Mouse (Mus musculus) heart, postnatal 10 days (tissue): ENCODE data around the gene Commd7. TPM values are rescaled to one million over a fixed set of nuclear protein-coding genes. Genes with fewer than 3 reads are reported as not detected.

Experiments used
- total RNA-seq, 2 experiments: library from RNA; stranded (reverse); gene quantifications; 2 replicates each; pipeline ENCODE4 v1.2.3; 2021

The Commd7 gene
- total RNA-seq, 2 experiments from 2014 or later: 20.1 to 24.2 TPM

Other genes starting within 250 kb of the Commd7 start
- not detected for gene 4930404H24Rik, start 140.0 kb downstream of the Commd7 start, total RNA-seq
- 10 to 100 TPM in 1 of 2 experiments, 1 to 10 TPM in 1; 9.5 to 10.4 TPM for gene Nol4l, start 102.8 kb downstream of the Commd7 start, total RNA-seq
- gene Dnmt3b, start 16.7 kb upstream of the Commd7 start, total RNA-seq: 1 to 10 TPM; 2.4 to 2.6 TPM
- not detected for gene Dnmt3c, start 63.9 kb upstream of the Commd7 start, total RNA-seq
- 100 to 1,000 TPM; 108 to 124 TPM for gene Mapre1, start 108.5 kb upstream of the Commd7 start, total RNA-seq
- gene Efcab8, start 147.2 kb upstream of the Commd7 start, total RNA-seq: not detected
- not detected for gene Sun5, start 238.3 kb upstream of the Commd7 start, total RNA-seq
- gene Bpifb2, start 242.3 kb upstream of the Commd7 start, total RNA-seq: not detected